Mouse (Mus musculus) liver, embryonic 15.5 days (tissue): ENCODE results near the gene Rftn2. TPM values are rescaled to one million over a fixed set of nuclear protein-coding genes. Genes with fewer than 3 reads are reported as not detected.
"Not testable (repeated sequence)": the region's sequence is repeated elsewhere in the genome, so short reads cannot be mapped to it uniquely, and the experiment has no call there.

ENCODE experiments used
- ATAC-seq: fragments of 200-750 bp; cut with Nextera tagmentation; 2 replicates; pipeline ENCODE4 v1.8.0; 2017; ENCODE audit warnings: moderate number of reproducible peaks, mild to moderate bottlenecking, moderate library complexity; ENCODE audit not compliant: insufficient read depth
- H3K27ac ChIP-seq: fragments of 300-500 bp; sonication (generic); replicated peaks from 2 replicates; pipeline ENCODE4 v1.5.1; 2015; ENCODE audit warnings: mild to moderate bottlenecking, inconsistent platforms
- H3K27me3 ChIP-seq: fragments of 300-500 bp; sonication (generic); 2 replicates; pipeline ENCODE4 v1.6.1; 2015; ENCODE audit warnings: mild to moderate bottlenecking, inconsistent platforms
- H3K36me3 ChIP-seq: fragments of 300-500 bp; sonication (generic); replicated peaks from 2 replicates; pipeline ENCODE4 v1.6.1; 2015; ENCODE audit warnings: moderate library complexity, mild to moderate bottlenecking, inconsistent platforms
- H3K4me1 ChIP-seq: fragments of 300-500 bp; sonication (generic); replicated peaks from 2 replicates; pipeline ENCODE4 v1.6.1; 2015; ENCODE audit warnings: inconsistent platforms
- H3K4me2 ChIP-seq: fragments of 300-500 bp; sonication (generic); 2 replicates; pipeline ENCODE4 v1.6.1; 2015; ENCODE audit warnings: moderate library complexity, mild to moderate bottlenecking, inconsistent platforms
- H3K4me3 ChIP-seq: fragments of 300-500 bp; sonication (generic); replicated peaks from 2 replicates; pipeline ENCODE4 v1.5.1; 2015; ENCODE audit warnings: mild to moderate bottlenecking, inconsistent platforms
- H3K9ac ChIP-seq: fragments of 300-500 bp; sonication (generic); 2 replicates; pipeline ENCODE4 v1.6.1; 2015; ENCODE audit warnings: moderate library complexity, mild to moderate bottlenecking, inconsistent platforms
- H3K9me3 ChIP-seq: fragments of 300-500 bp; sonication (generic); replicated peaks from 2 replicates; pipeline ENCODE4 v1.6.1; 2016; ENCODE audit warnings: inconsistent platforms
- WGBS: fragments of 180-500 bp; shearing (Covaris S2); methylation state at CpG from one replicate; pipeline ENCODE4 v1.1.7; 2015; ENCODE audit warnings: mixed read lengths; ENCODE audit not compliant: insufficient replicate concordance; 5-methylcytosine and 5-hydroxymethylcytosine counted together
- polyA plus RNA-seq: library from polyadenylated mRNA; unstranded; fragments of >200 nt; fragmentation: Nextera tagmentation; extraction: Ambion mirVana; gene quantifications from 2 replicates; pipeline ENCODE4 v1.2.1, GENCODE M21; 2015

The Rftn2 gene
- polyA plus RNA-seq, 1 experiment from 2014 or later = 0.58 TPM

DNA sequence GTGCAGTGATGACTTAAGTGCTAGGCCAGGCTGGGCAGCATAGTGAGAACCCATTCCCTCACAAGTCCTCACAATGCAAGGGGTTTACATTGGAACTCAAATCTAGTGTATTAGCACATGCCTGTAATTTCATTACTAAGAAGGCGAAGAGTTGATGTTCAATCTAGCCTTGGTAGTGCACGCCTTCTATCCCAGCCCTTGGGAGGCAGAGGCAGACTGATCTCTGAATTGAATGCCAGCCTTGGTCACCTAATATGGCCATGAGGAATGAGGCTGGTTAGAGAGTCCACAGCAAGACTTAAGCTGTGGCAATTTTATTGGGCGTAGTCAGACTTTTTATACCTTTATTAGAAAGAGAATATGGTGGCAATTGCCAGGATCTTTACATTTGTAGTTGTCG, 82.2 kb downstream of the Rftn2 start:
- H3K9ac ChIP-seq = no peak overlapping the region
- H3K27ac ChIP-seq = no peak overlapping the region
- 90% methylated on average over 4 of the region's 4 CpGs for WGBS
- H3K4me1 ChIP-seq = no peaks in the 10 kb centered on the region
- H3K27me3 ChIP-seq = no peaks in the 10 kb centered on the region
- no peak for ATAC-seq
- no peaks in the 10 kb centered on the region for H3K9me3 ChIP-seq
- H3K4me3 ChIP-seq = no peak overlapping the region
- H3K36me3 ChIP-seq = peaks cover 54% of the 10 kb centered on the region
- H3K4me2 ChIP-seq = no peak overlapping the region

DNA sequence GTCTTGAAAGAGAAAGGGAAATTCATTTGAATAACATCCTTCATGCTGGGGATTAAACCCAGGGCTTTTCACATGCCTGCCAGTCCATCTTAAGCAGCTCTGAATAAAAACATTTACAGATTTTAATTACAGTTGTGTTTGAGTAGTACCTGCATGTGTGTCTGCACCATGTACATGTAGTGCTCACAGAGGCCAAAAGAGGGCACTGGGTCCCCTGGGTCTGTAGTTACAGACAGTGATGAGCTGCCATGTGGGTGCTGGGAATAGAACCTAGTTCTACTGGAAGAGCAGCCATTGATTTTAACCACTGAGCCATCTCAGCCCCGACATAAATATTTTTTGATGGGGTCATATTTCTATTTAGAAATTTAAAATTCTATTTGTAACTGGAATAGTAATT, 90.7 kb downstream of the Rftn2 start:
- Histone ChIP-seq H3K4me1 (peaks cover 15% of the 10 kb centered on the region), H3K36me3 (peaks cover 27% of the 10 kb centered on the region), H3K4me2 (no peak overlapping the region), H3K9me3 (no peaks in the 10 kb centered on the region), H3K4me3 (no peak overlapping the region), H3K27ac (no peak overlapping the region), H3K9ac (no peak overlapping the region), H3K27me3 (no peaks in the 10 kb centered on the region)
- ATAC-seq = no peak
- WGBS = 89% methylated on average over 1 of the region's 1 CpGs

DNA sequence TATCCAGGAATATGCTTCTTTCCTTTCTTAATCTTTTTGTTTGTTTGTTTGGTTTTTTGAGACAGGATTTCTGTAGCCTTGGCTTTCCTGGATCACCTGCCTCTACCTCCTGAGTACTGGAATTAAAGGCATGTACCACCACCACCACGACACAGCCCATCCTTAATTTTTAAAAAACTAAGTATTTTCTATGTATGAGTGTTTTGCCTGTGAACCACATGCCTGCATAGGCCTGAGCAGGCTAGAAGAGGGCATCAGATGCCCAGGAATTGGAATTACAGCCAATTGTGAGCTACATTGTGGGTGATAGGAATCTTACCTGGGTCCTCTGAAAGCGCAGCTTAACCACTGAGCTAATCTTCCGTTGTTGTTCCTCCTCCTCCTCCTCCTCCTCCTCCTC, 92.3 kb downstream of the Rftn2 start:
- Histone ChIP-seq H3K27ac (no peak overlapping the region), H3K36me3 (peaks cover 15% of the 10 kb centered on the region), H3K4me2 (no peak overlapping the region), H3K4me1 (peaks cover 30% of the 10 kb centered on the region), H3K27me3 (no peaks in the 10 kb centered on the region), H3K9me3 (no peaks in the 10 kb centered on the region), H3K4me3 (no peak overlapping the region), H3K9ac (no peak overlapping the region)
- 83% methylated on average over 3 of the region's 3 CpGs for WGBS
- ATAC-seq = no peak

DNA sequence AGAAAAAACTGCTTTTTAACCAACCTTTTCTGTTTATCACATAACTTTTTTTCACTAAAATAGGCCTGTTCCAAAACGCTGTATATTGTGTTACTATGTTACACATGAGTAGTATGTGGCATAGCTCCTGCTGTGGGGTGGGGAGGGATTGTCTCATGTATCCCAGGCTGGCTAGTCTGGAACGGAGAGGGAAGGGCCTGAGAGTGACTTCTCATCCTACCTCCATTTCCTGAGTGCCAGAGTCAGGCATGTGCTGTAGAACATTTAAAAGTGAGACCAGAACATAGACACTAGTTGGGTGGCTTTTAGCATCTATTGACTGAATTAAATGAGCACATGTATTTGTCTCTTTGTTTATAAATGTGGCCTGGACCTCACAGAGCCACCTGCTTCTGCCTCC, 93.4 kb downstream of the Rftn2 start:
- no peak overlapping the region for H3K9ac ChIP-seq
- H3K27ac ChIP-seq = no peak overlapping the region
- peaks cover 30% of the 10 kb centered on the region for H3K4me1 ChIP-seq
- H3K4me2 ChIP-seq = 0 out of 2 replicates have a peak overlapping the region, but pooled peaks have one; percentile 21
- WGBS = 70% methylated on average over 2 of the region's 2 CpGs
- no peak for ATAC-seq
- no peaks in the 10 kb centered on the region for H3K9me3 ChIP-seq
- no peaks in the 10 kb centered on the region for H3K27me3 ChIP-seq
- H3K4me3 ChIP-seq = no peak overlapping the region
- peaks cover 12% of the 10 kb centered on the region for H3K36me3 ChIP-seq

DNA sequence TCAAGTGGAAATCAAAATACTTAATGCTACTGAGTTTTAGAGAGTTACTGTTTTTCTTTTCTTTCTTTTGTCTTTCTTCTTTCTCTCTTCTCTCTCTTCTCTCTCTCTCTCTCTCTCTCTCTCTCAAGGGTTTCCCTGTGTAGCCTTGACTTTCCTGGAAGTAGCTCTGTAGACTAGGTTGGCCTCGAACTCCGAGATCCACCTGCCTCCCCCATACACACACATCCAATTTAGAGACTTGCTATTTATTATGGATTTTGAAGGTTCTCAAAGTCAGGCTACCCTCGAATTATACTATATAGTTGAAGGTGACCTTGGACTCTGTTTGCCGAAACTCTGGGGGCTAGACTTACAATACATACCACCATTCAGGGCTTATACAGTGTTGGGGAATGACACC, 94.3 kb downstream of the Rftn2 start:
- ATAC-seq = no peak
- Histone ChIP-seq H3K27ac (peak overlapping the region; percentile 97; the same call in 1 of the 2 replicates), H3K4me1 (peaks cover 30% of the 10 kb centered on the region), H3K36me3 (peaks cover 9% of the 10 kb centered on the region; the same call in 1 of the 2 replicates), H3K4me2 (peak overlapping the region; percentile 78), H3K4me3 (peak overlapping the region; percentile 100), H3K9me3 (no peaks in the 10 kb centered on the region), H3K9ac (peak overlapping the region; percentile 97), H3K27me3 (no peaks in the 10 kb centered on the region)
- 45% methylated on average over 4 of the region's 4 CpGs for WGBS

DNA sequence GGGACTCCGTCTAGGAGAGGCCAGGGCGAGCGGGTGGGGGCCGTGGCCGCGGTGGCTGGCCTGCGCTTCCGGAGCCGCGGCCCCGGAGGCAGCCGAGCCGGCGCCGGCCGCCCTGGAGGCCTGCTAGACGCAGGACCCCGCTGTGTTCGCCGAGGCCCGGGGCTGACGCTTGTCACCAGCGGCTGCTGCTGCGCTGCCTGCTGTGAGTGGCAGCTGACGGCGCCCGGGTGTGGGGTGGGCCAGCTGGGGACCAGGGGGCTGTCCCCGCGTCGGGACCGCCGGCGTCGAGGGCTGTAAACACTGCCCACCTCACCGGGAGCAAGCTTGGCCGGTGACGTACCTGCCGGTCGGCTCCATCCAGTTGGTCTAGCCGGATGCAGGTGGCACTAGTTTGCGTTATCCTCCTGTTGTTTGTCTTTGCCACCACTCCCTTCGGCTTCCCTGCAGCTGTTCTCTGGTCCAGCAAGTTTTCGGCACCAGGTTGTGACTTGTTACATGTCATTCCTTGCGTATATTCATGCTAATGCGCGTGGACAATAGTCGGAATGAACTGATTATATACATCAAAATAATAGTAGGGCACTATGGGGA, 95.1 kb downstream of the Rftn2 start:
- Histone ChIP-seq H3K27me3 (no peaks in the 10 kb centered on the region), H3K4me3 (peak overlapping the region; percentile 100), H3K4me1 (peaks cover 30% of the 10 kb centered on the region), H3K9me3 (no peaks in the 10 kb centered on the region), H3K9ac (peak overlapping the region; percentile 97), H3K27ac (peak overlapping the region; percentile 97), H3K4me2 (peak overlapping the region; percentile 78), H3K36me3 (peaks cover 9% of the 10 kb centered on the region; the same call in 1 of the 2 replicates)
- WGBS = 0% methylated on average over 47 of the region's 47 CpGs
- ATAC-seq = peak; percentile 77

DNA sequence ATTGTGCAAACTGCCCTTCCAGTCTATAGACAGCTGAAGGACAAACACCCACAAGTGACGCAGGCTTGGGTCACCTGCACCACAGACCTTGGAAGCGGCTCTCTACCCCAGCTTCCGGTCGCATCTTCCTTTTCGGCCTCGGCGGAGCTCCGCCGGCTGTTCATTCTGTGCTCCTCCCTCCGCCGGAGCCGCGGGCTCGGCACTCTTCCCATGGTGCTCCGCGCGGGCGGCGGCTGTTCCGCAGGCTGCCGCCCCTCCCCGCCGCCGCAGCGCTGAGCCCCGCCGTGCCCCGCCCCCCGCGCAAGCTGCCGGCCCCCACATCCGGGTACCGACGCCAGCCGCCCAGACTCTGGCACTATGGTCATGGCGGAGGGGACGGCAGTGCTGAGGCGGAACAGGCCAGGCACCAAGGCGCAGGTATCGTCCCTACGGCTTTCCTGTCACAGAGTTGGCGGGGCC, 95.6 kb downstream of the Rftn2 start, which contains the start of gene Mob4:
TSS of gene Mob4 (plus strand) at position 289 of the 459 bp plus-strand sequence.
- H3K9me3 ChIP-seq = no peaks in the 10 kb centered on the region

DNA sequence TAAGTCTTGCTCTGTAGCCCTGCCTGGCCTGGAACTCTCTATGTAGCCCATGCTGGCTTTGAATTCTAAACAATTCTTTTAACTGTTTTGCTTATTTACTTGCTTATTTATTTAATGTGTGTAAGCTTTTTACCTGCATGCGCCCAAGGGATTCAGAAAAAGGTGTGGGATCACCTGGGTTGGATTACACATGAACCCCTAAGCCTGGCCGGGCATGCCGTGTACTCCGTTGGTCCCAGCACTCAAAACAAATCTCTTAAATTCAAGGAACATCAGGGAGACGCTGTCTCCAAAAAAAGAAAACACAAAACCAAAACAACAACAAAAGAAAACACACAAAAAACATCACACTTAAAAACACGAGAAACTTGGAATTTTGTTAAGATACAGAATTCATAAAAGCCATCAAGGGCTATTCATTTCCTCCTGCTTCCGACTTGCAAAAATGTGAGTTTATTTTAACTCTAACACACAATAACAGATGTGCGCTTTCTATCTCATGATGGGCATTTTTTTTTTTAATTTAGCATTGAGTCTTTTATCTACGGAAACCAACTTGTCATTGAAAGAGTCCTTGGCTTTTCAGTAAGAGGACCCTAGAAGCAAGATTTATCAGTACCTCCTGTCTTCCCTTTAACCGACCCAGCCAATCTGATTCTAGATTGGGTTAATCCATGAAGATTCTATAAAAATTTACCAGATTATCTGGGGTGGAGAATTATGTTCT, 96.2 kb downstream of the Rftn2 start:
- Histone ChIP-seq H3K36me3 (peaks cover 4% of the 10 kb centered on the region; the same call in 1 of the 2 replicates), H3K27ac (peak overlapping the region; percentile 97), H3K4me3 (peak overlapping the region; percentile 100), H3K9ac (peak overlapping the region; percentile 54), H3K27me3 (no peaks in the 10 kb centered on the region), H3K4me1 (peaks cover 30% of the 10 kb centered on the region), H3K9me3 (no peaks in the 10 kb centered on the region), H3K4me2 (peak overlapping the region; percentile 82)
- WGBS = 48% methylated on average over 10 of the region's 10 CpGs
- no peak for ATAC-seq

More for the DNA sequence above, 95.6 kb downstream of the Rftn2 start, which contains the start of gene Mob4:
- peak within 1 kb of the TSS; percentile 97 for H3K9ac ChIP-seq
- H3K4me3 ChIP-seq = peak within 1 kb of the TSS; percentile 100
- H3K4me2 ChIP-seq = peak within 1 kb of the TSS; percentile 82
- H3K36me3 ChIP-seq = peaks cover 9% of the 10 kb centered on the region; the same call in 1 of the 2 replicates
- H3K27me3 ChIP-seq = no peaks in the 10 kb centered on the region
- H3K4me1 ChIP-seq = peaks cover 30% of the 10 kb centered on the region
- peak; percentile 95 for ATAC-seq
- H3K27ac ChIP-seq = peak within 1 kb of the TSS; percentile 97
- under 1% methylated on average over 42 of the region's 42 CpGs for WGBS

DNA sequence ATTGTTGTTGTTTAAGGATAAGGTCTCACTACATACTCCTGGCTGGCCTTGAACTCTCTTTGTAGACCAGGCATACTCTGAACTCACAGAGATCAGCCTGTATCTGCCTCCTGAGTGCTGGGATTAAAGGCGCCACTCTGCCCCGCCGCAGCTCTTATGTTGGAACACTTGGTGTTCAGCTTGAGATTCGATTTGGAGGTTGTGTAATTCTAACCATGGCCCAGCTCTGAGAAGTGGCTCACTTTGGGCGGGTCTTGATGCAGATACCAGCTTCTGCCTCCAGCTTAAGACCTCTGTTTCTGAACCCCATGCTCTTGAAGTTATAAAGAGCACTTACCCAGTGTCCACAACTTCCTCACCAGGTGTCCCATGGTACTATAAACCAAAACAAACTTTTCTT, 96.9 kb downstream of the Rftn2 start:
- WGBS = 65% methylated on average over 5 of the region's 5 CpGs
- no peak for ATAC-seq
- 0 out of 2 replicates have a peak overlapping the region, but pooled peaks have one; percentile 97 for H3K27ac ChIP-seq

DNA sequence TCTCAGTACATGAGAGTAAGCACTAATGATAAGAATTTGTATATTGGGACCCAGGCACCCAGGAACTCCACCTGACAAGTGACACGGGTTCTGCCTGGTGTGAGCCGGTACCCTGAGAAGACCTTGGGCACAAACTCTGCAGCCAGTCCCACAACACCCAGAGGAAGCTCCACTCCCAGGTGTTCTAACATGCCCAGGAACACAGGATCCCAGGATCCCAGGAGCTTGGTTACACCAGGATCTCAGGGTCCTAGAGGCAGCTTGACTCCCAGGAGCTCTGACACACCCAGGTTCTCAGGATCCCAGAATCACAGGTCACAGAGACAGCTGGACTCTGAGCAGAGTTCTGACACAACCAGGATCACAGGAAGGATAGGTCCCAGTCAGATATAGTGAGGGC, 102.4 kb downstream of the Rftn2 start:
- not testable (repeated sequence) for H3K9me3 ChIP-seq, H3K27me3 ChIP-seq, H3K9ac ChIP-seq, H3K27ac ChIP-seq, H3K36me3 ChIP-seq, H3K4me1 ChIP-seq, H3K4me2 ChIP-seq, H3K4me3 ChIP-seq, ATAC-seq
- 84% methylated on average over 2 of the region's 2 CpGs for WGBS

More for the DNA sequence above, 96.9 kb downstream of the Rftn2 start:
- Histone ChIP-seq H3K4me2 (peak overlapping the region; percentile 82; the same call in 1 of the 2 replicates), H3K4me1 (peaks cover 30% of the 10 kb centered on the region), H3K36me3 (peaks cover 4% of the 10 kb centered on the region; the same call in 1 of the 2 replicates), H3K4me3 (no peak overlapping the region; the same call in 1 of the 2 replicates), H3K27me3 (no peaks in the 10 kb centered on the region), H3K9ac (no peak overlapping the region), H3K9me3 (no peaks in the 10 kb centered on the region)

DNA sequence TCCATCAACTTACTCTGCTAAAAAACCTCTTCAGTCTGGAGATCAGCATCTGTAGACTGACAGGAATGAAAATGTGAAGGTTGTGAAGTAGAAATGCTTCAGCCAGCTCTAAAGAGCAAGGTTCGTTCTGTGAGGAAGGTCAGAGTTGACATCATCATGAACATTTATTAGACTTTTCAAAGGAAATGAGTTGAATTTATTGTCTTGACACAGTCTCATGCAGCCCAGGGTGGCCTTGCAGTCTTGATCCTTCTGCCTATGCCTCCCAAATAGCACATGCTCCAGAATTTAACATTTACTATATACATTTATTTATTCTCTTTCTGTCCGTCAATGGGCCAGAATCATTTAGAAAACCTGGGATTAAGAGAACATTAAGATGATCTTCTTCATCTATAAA, 103.0 kb downstream of the Rftn2 start:
- no peak for ATAC-seq
- Histone ChIP-seq H3K27ac (no peak overlapping the region), H3K36me3 (no peaks in the 10 kb centered on the region), H3K9me3 (no peaks in the 10 kb centered on the region), H3K27me3 (no peaks in the 10 kb centered on the region), H3K4me1 (no peaks in the 10 kb centered on the region), H3K4me2 (no peak overlapping the region), H3K9ac (no peak overlapping the region), H3K4me3 (no peak overlapping the region)
- 74% methylated on average over 2 of the region's 2 CpGs for WGBS
